Comparison of ENCODE assay signal across 11 mouse cellular contexts in the genomic region with DNA sequence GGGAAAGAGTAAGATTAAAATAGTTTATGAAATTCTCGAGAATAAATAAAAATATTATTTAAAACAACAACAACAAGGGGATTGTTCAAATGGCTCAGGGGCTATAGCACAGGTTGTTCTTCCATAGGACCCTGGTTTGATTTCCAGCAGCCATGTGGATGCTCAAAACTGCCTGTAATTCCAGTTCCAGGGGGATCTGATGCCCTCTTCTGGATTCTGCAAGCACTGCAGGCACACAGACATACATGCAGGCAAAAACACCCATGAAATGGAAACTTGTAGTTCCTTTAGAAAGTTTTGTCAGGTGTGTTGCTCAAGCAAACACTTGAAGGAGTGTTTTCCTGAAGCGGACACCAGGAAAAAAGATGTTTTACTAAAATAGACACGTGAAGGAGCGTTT. TPM values are rescaled to one million over a fixed set of nuclear protein-coding genes. Genes with fewer than 3 reads are reported as not detected.
DNase-seq lines count a peak whose midpoint lies in the region; ATAC-seq and TF ChIP-seq lines count a peak whose summit lies in the region.
"Had no signal": no experiment of that assay in that cellular context is flagged by ENCODE, and none has a peak within 500 bp of the region (broad histone marks: within the 10 kb centered on the region; RNA-seq: fewer than 3 reads in every experiment).

No protein-coding gene starts in this region.

- ATAC-seq in CD4-positive, CD25-positive, alpha-beta regulatory T cell, adult 4 months, result no peak
- no peak for ATAC-seq in kidney, embryonic 15.5 days (replicated peaks; ENCODE audit: low FRiP score)

- dilution Hi-C loops in CH12.LX (cut with MboI; ENCODE audit: extremely low pct_ligation_motif_present, extremely low pct_unique_long_range_greater_than_20kb, low sequenced_read_pairs), result no loop called here

- H3K4me2 ChIP-seq in kidney, embryonic 15.5 days, result no peak overlapping the region
- H3K4me2 ChIP-seq in CH12.LX (ENCODE audit: insufficient read depth, low read depth, poor library complexity, severe bottlenecking), result no peak overlapping the region
- H3K4me2 ChIP-seq: heart, embryonic 12.5 days; midbrain, embryonic 12.5 days had no signal

- no peaks in the 10 kb centered on the region for H3K27me3 ChIP-seq in kidney, embryonic 15.5 days
- H3K27me3 ChIP-seq in CH12.LX (replicated peaks), result no peaks in the 10 kb centered on the region
- H3K27me3 ChIP-seq: heart, embryonic 12.5 days; midbrain, embryonic 12.5 days had no signal

- H3K79me2 ChIP-seq in CH12.LX (replicated peaks; ENCODE audit: control insufficient read depth, extremely low read depth, insufficient read depth, poor library complexity, severe bottlenecking), result no peaks in the 10 kb centered on the region

- in situ Hi-C loops in CH12.LX (cut with MboI; ENCODE audit: low pct_ligation_motif_present, low pct_unique_long_range_greater_than_20kb, low sequenced_read_pairs), result no loop called here

- H3K9ac ChIP-seq in kidney, embryonic 15.5 days, result no peak overlapping the region
- no peak overlapping the region for H3K9ac ChIP-seq in CH12.LX (ENCODE audit: insufficient read depth, low read depth)
- H3K9ac ChIP-seq: heart, embryonic 12.5 days; midbrain, embryonic 12.5 days had no signal

- 73% methylated on average over 4 of the region's 4 CpGs for WGBS in kidney, embryonic 15.5 days

- no peak for TF ChIP-seq POLR2A in CH12.LX (IDR thresholded peaks at IDR 0.05; ENCODE audit: low read depth, low read length)

- peak in 1 of 2 experiments; percentile 45; a peak in 2 of 4 replicates for TF ChIP-seq CTCF in CH12.LX (conservative IDR thresholded peaks at IDR 0.05 in 1 of 2, IDR thresholded peaks at IDR 0.05 in 1 of 2; ENCODE audit: low read depth in 2 of 2, low read length in 2 of 2)

- H3K27ac ChIP-seq in kidney, embryonic 15.5 days, result no peak overlapping the region
- no peak overlapping the region for H3K27ac ChIP-seq in CH12.LX (ENCODE audit: insufficient read depth, low read depth)
- H3K27ac ChIP-seq: midbrain, embryonic 12.5 days had no signal

- no peaks in the 10 kb centered on the region for H3K36me3 ChIP-seq in kidney, embryonic 15.5 days
- H3K36me3 ChIP-seq in CH12.LX (replicated peaks in 1 of 2; ENCODE audit: control insufficient read depth in 1 of 2, insufficient read depth in 1 of 2, low read length in 1 of 2), result no peaks in the 10 kb centered on the region
- H3K36me3 ChIP-seq: heart, embryonic 12.5 days; midbrain, embryonic 12.5 days had no signal

- TF ChIP-seq RAD21 in CH12.LX (IDR thresholded peaks at IDR 0.05; ENCODE audit: low read depth, low read length), result peak; percentile 18

- DNase-seq in CD4-positive, CD25-positive, alpha-beta regulatory T cell, adult 2 months (ENCODE audit: low read depth, low spot score), result peak; percentile 34
- peak; percentile 15 for DNase-seq in kidney, postnatal 10 days
- DNase-seq in CH12.LX (ENCODE audit: extremely low read depth), result peak; percentile 17
- peak; percentile 35 for DNase-seq in induced T-regulatory cell, adult 2 months (ENCODE audit: low read depth)
- no peak for DNase-seq in right cerebral cortex, postnatal 4 days
- DNase-seq in natural killer cell, adult 2 months (ENCODE audit: low spot score in 2 of 2), result no peak
- DNase-seq: left cerebral cortex, postnatal 4 days had no signal

- no peak for TF ChIP-seq EP300 in CH12.LX (IDR thresholded peaks at IDR 0.05; ENCODE audit: low read length)

- no peak overlapping the region for H3K4me3 ChIP-seq in kidney, embryonic 15.5 days (replicated peaks)
- H3K4me3 ChIP-seq in CH12.LX (replicated peaks in 1 of 3; ENCODE audit: low read depth in 2 of 3, low read length in 2 of 3, poor library complexity in 1 of 3), result no peak overlapping the region
- H3K4me3 ChIP-seq: heart, embryonic 12.5 days; midbrain, embryonic 12.5 days had no signal

- H3K4me1 ChIP-seq in kidney, embryonic 15.5 days, result no peaks in the 10 kb centered on the region
- peaks cover 0 to 6% of the 10 kb centered on the region in 2 experiments; a peak in 2 of 4 replicates for H3K4me1 ChIP-seq in CH12.LX (ENCODE audit: control insufficient read depth in 1 of 2, insufficient read depth in 2 of 2)
- H3K4me1 ChIP-seq: heart, embryonic 12.5 days; midbrain, embryonic 12.5 days had no signal

- H3K9me3 ChIP-seq in kidney, embryonic 15.5 days (replicated peaks), result no peaks in the 10 kb centered on the region
- H3K9me3 ChIP-seq in CH12.LX (replicated peaks; ENCODE audit: low read length), result peaks cover 5% of the 10 kb centered on the region
- H3K9me3 ChIP-seq: midbrain, embryonic 12.5 days had no signal

TF ChIP-seq in CH12.LX, 34 proteins besides CTCF, POLR2A, EP300 and RAD21:
- TF ChIP-seq SMC3 (IDR thresholded peaks at IDR 0.05; ENCODE audit: low read depth, low read length) (peak; percentile 27), MEF2A (IDR thresholded peaks at IDR 0.05; ENCODE audit: borderline replicate concordance, low read depth, low read length) (no peak)

RNA-seq across cellular contexts. Expression of gene Ccnf, which starts 31.4 kb away (rescaled TPM):
- polyA plus RNA-seq in CD4-positive, CD25-positive, alpha-beta regulatory T cell, adult 4 months (2017; shearing (Covaris generic)), result 1 to 10 TPM; 4.1 to 6.6 TPM
- 67.5 and 71.1 TPM in 2 replicates for polyA plus RNA-seq in kidney, embryonic 15.5 days (2015; fragmentation: Nextera tagmentation; extraction: Ambion mirVana)
- 40.1 and 40.9 TPM in 2 replicates for total RNA-seq in CH12.LX (2012; rRNA removed)
- total RNA-seq in CH12.LX (2014; rRNA removed), result 26.4 and 27.7 TPM in 2 replicates
- polyA plus RNA-seq in CH12.LX (2012; ENCODE audit: insufficient read length, low read depth), result 57.6 and 60.7 TPM in 2 replicates

Comparison
In these comparisons a context has a peak if more than half of its experiments do, and no peak if none do; other contexts are left out.
1. DNase-seq: peak in CD4-positive, CD25-positive, alpha-beta regulatory T cell, adult 2 months (single experiment), kidney, postnatal 10 days (single experiment), CH12.LX (single experiment) and induced T-regulatory cell, adult 2 months (single experiment); none in right cerebral cortex, postnatal 4 days (single experiment) and natural killer cell, adult 2 months (0 of 2).